Mouse (Mus musculus): ENCODE data around the gene Tecpr2.

- no peak for TF ChIP-seq POLR2A (IDR thresholded peaks at IDR 0.05; ENCODE audit: low read depth, low read length)
- TF ChIP-seq CTCF (IDR thresholded peaks at IDR 0.05; ENCODE audit: borderline replicate concordance, insufficient read depth, low read length): no peak
Measured at GRCm38 (mm10) chr12:110937496-110937895, 48.4 kb downstream of the Tecpr2 start.

Data from embryonic fibroblast, embryonic 13.5 days (primary cell).